Mouse (Mus musculus) bone marrow, adult 2 months (tissue): ENCODE data around the gene Pxdn.

Experiments
- CTCF ChIP-seq: fragments of 200-500 bp; IDR thresholded peaks from 2 replicates; pipeline ENCODE4 v1.5.1; 2011; ENCODE audit warnings: low read length, control low read depth; ENCODE audit not compliant: control insufficient read depth, insufficient read depth
- POLR2A ChIP-seq: fragments of 200-500 bp; IDR thresholded peaks from 2 replicates; pipeline ENCODE4 v1.6.1; 2011; ENCODE audit warnings: low read depth, mild to moderate bottlenecking, control low read depth, low read length, borderline replicate concordance; ENCODE audit not compliant: control insufficient read depth

GRCm38 (mm10) chr12:30049818-30050217, 112.4 kb downstream of the Pxdn start:
- TF ChIP-seq CTCF (no peak), POLR2A (no peak)
